Mouse (Mus musculus): ENCODE results near the gene Insyn1. TPM values are rescaled to one million over a fixed set of nuclear protein-coding genes. Genes with fewer than 3 reads are reported as not detected.
A peak's percentile ranks its signal among the peaks of the same experiment; 100 is the strongest.

Gene Insyn1
- polyA plus RNA-seq, 1 experiment: 147 TPM

DNA sequence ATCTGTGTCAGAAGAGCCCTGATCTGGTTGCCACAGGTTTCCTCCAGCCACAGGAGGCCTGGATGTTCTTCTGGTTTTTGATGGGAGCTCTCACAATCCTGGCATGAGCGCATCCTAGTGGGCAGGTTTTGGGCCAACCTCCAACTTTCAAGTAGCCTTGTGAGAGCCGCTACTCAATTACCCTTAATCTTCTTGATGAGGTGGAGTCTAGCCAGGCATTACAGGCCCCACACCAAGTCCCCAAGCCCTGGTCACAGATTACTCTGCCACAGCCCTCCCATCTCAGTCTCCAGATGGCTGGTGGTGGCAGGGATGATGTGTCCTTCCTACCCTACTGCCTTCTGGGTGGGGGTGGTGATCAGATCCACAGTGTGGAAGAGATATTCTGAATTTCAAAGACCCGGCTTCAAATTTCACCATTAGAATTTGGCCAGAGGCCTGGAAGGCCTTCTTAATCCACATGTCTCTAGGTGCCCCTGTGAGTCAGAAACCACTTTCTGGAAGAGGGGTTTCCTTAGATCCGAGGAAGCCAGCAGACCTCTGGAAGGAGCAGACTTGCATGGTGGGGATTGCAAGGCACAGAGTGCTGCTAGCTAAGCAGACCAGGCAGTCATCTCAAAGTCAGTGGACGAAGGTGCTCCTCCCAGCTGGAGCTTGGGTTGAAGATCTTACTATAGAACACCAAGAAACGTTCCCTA, 29.4 kb upstream of the Insyn1 start:
- DNase-seq: no peak
- TF ChIP-seq CTCF (IDR thresholded peaks at IDR 0.05; ENCODE audit: borderline replicate concordance, insufficient read depth, low read depth, low read length): no peak
- TF ChIP-seq POLR2A (IDR thresholded peaks at IDR 0.05; ENCODE audit: borderline replicate concordance, insufficient read depth, low read length): no peak
- H3K27ac ChIP-seq (ENCODE audit: insufficient read depth, low read length): no peak overlapping the region
- no peak overlapping the region for H3K4me3 ChIP-seq (replicated peaks; ENCODE audit: insufficient read depth, low read depth, low read length)
- WGBS: 73% methylated on average over 6 of the region's 6 CpGs
- no peaks in the 10 kb centered on the region; the same call in 1 of the 2 replicates for H3K27me3 ChIP-seq (ENCODE audit: control insufficient read depth, insufficient read depth, low read length)
- peaks cover 11% of the 10 kb centered on the region for H3K4me1 ChIP-seq (ENCODE audit: control insufficient read depth, insufficient read depth, low read length)

- DNase-seq: peak in 1 of 2 experiments; percentile 25
- Histone ChIP-seq H3K4me3 (replicated peaks; ENCODE audit: insufficient read depth, low read depth, low read length) (no peak overlapping the region), H3K27ac (ENCODE audit: insufficient read depth, low read length) (no peak overlapping the region), H3K4me1 (ENCODE audit: control insufficient read depth, insufficient read depth, low read length) (peaks cover 2% of the 10 kb centered on the region; the same call in 1 of the 2 replicates), H3K27me3 (ENCODE audit: control insufficient read depth, insufficient read depth, low read length) (no peaks in the 10 kb centered on the region; the same call in 1 of the 2 replicates)
- 33% methylated on average over 5 of the region's 5 CpGs for WGBS
- TF ChIP-seq CTCF (IDR thresholded peaks at IDR 0.05; ENCODE audit: borderline replicate concordance, insufficient read depth, low read depth, low read length) (no peak), POLR2A (IDR thresholded peaks at IDR 0.05; ENCODE audit: borderline replicate concordance, insufficient read depth, low read length) (no peak)
These were observed 20.9 kb upstream of the Insyn1 start for GRCm38 (mm10) chr9:58467345-58468025.

DNA sequence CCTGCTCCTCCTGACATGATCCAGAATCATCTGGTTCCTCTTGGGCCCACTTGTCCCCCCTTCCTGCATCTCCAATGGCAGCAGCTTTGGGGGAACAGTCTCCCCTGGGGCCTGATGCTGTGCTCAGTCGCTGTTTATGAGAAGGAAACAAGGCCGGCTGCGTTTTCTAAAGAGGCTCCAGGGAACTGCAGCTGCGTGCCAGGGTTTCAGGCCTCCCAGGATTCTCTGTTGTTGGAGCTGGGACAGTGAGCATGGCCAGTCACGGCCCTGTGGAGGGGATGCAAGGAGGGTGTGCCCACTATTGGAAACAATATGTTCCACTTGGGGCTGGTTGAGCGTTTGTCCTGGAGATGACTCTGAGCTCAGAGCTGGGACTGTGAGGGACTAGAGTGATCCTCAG, 17.9 kb upstream of the Insyn1 start:
- Histone ChIP-seq H3K27ac (ENCODE audit: insufficient read depth, low read length) (no peak overlapping the region), H3K27me3 (ENCODE audit: control insufficient read depth, insufficient read depth, low read length) (no peaks in the 10 kb centered on the region), H3K4me3 (replicated peaks; ENCODE audit: insufficient read depth, low read depth, low read length) (no peak overlapping the region), H3K4me1 (ENCODE audit: control insufficient read depth, insufficient read depth, low read length) (peaks cover 2% of the 10 kb centered on the region)
- 59% methylated on average over 6 of the region's 6 CpGs for WGBS
- no peak for TF ChIP-seq CTCF (IDR thresholded peaks at IDR 0.05; ENCODE audit: borderline replicate concordance, insufficient read depth, low read depth, low read length)
- no peak for TF ChIP-seq POLR2A (IDR thresholded peaks at IDR 0.05; ENCODE audit: borderline replicate concordance, insufficient read depth, low read length)
- no peak for DNase-seq

GRCm38 (mm10) chr9:58473211-58473815, 15.1 kb upstream of the Insyn1 start:
- no peak overlapping the region for H3K4me3 ChIP-seq (replicated peaks; ENCODE audit: insufficient read depth, low read depth, low read length)
- no peak for DNase-seq
- TF ChIP-seq POLR2A (IDR thresholded peaks at IDR 0.05; ENCODE audit: borderline replicate concordance, insufficient read depth, low read length) (no peak), CTCF (IDR thresholded peaks at IDR 0.05; ENCODE audit: borderline replicate concordance, insufficient read depth, low read depth, low read length) (no peak)
- no peak overlapping the region for H3K27ac ChIP-seq (ENCODE audit: insufficient read depth, low read length)
- H3K4me1 ChIP-seq (ENCODE audit: control insufficient read depth, insufficient read depth, low read length): no peaks in the 10 kb centered on the region; the same call in 1 of the 2 replicates
- no peaks in the 10 kb centered on the region for H3K27me3 ChIP-seq (ENCODE audit: control insufficient read depth, insufficient read depth, low read length)
- WGBS: 59% methylated on average over 8 of the region's 8 CpGs

GRCm38 (mm10) chr9:58487076-58487475, 1.3 kb upstream of the Insyn1 start:
- Histone ChIP-seq H3K27ac (ENCODE audit: insufficient read depth, low read length) (no peak overlapping the region), H3K4me3 (replicated peaks; ENCODE audit: insufficient read depth, low read depth, low read length) (no peak overlapping the region), H3K27me3 (ENCODE audit: control insufficient read depth, insufficient read depth, low read length) (no peaks in the 10 kb centered on the region), H3K4me1 (ENCODE audit: control insufficient read depth, insufficient read depth, low read length) (peaks cover 11% of the 10 kb centered on the region; the same call in 1 of the 2 replicates)
- TF ChIP-seq CTCF (IDR thresholded peaks at IDR 0.05; ENCODE audit: borderline replicate concordance, insufficient read depth, low read depth, low read length): no peak
- TF ChIP-seq POLR2A (IDR thresholded peaks at IDR 0.05; ENCODE audit: borderline replicate concordance, insufficient read depth, low read length): no peak
- WGBS: 81% methylated on average over 3 of the region's 3 CpGs
- no peak for DNase-seq

GRCm38 (mm10) chr9:58489133-58489864, 896 bp downstream of the Insyn1 start:
- no peak for TF ChIP-seq CTCF (IDR thresholded peaks at IDR 0.05; ENCODE audit: borderline replicate concordance, insufficient read depth, low read depth, low read length)
- no peak for TF ChIP-seq POLR2A (IDR thresholded peaks at IDR 0.05; ENCODE audit: borderline replicate concordance, insufficient read depth, low read length)
- Histone ChIP-seq H3K4me3 (replicated peaks; ENCODE audit: insufficient read depth, low read depth, low read length) (peak overlapping the region; percentile 74), H3K27me3 (ENCODE audit: control insufficient read depth, insufficient read depth, low read length) (no peaks in the 10 kb centered on the region), H3K4me1 (ENCODE audit: control insufficient read depth, insufficient read depth, low read length) (peaks cover 29% of the 10 kb centered on the region), H3K27ac (ENCODE audit: insufficient read depth, low read length) (peak overlapping the region; percentile 51)
- WGBS: 6% methylated on average over 13 of the region's 13 CpGs
- DNase-seq: peak; percentile 37 to 62

DNA sequence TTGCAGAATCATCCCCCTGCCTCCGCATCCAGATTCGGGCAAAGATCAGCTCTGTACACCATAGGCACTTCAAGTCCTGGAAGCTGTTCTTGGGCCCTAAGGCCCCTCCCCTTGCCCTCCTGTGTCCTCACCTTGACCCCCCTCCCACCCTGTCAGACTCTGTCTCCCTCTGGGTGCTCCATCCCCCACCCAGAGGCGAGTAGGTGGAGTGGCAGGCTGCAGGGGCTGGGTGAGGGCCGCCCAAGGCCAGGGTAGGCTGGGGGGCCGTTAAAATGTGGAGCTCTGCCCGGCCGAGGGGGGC, 1.4 kb downstream of the Insyn1 start:
- H3K27me3 ChIP-seq (ENCODE audit: control insufficient read depth, insufficient read depth, low read length): no peaks in the 10 kb centered on the region
- peaks cover 31% of the 10 kb centered on the region for H3K4me1 ChIP-seq (ENCODE audit: control insufficient read depth, insufficient read depth, low read length)
- peak overlapping the region; percentile 74 for H3K4me3 ChIP-seq (replicated peaks; ENCODE audit: insufficient read depth, low read depth, low read length)
- peak overlapping the region; percentile 51; the same call in 1 of the 2 replicates for H3K27ac ChIP-seq (ENCODE audit: insufficient read depth, low read length)
- 25% methylated on average over 7 of the region's 7 CpGs for WGBS
- TF ChIP-seq CTCF (IDR thresholded peaks at IDR 0.05; ENCODE audit: borderline replicate concordance, insufficient read depth, low read depth, low read length): no peak
- DNase-seq: no peak
